Mouse (Mus musculus): ENCODE data around the gene Dhx37. TPM values are rescaled to one million over a fixed set of nuclear protein-coding genes. Genes with fewer than 3 reads are reported as not detected.

Dhx37 gene
- polyA plus RNA-seq, 1 experiment from 2014 or later, result 11.3 TPM

- Histone ChIP-seq H3K9ac (replicated peaks) (peak overlapping the region; percentile 61), H3K4me3 (peak overlapping the region; percentile 60), H3K4me2 (replicated peaks) (peak overlapping the region; percentile 69), H3K9me3 (no peaks in the 10 kb centered on the region), H3K27me3 (no peaks in the 10 kb centered on the region), H3K27ac (replicated peaks) (peak overlapping the region; percentile 93), H3K36me3 (no peaks in the 10 kb centered on the region), H3K4me1 (peaks cover 17% of the 10 kb centered on the region)
- peak; percentile 70 for ATAC-seq (replicated peaks)
- under 1% methylated on average over 31 of the region's 31 CpGs for WGBS
Observed at GRCm38 (mm10) chr5:125405546-125406248, 28.2 kb downstream of the Dhx37 start.

- peak overlapping the region; percentile 60 for H3K4me3 ChIP-seq
- H3K4me1 ChIP-seq, result peaks cover 17% of the 10 kb centered on the region
- H3K36me3 ChIP-seq, result no peaks in the 10 kb centered on the region
- under 1% methylated on average over 28 of the region's 28 CpGs for WGBS
- peak overlapping the region; percentile 66 for H3K4me2 ChIP-seq (replicated peaks)
- H3K27ac ChIP-seq (replicated peaks), result peak overlapping the region; percentile 93
- peak; percentile 33; the same call in 1 of the 2 replicates for ATAC-seq (replicated peaks)
- no peaks in the 10 kb centered on the region for H3K27me3 ChIP-seq
- peak overlapping the region; percentile 61 for H3K9ac ChIP-seq (replicated peaks)
- H3K9me3 ChIP-seq, result no peaks in the 10 kb centered on the region
Observed at GRCm38 (mm10) chr5:125404903-125405545, 28.9 kb downstream of the Dhx37 start.

- under 1% methylated on average over 7 of the region's 7 CpGs for WGBS
- Histone ChIP-seq H3K4me3 (peak overlapping the region; percentile 60), H3K4me1 (peaks cover 17% of the 10 kb centered on the region), H3K36me3 (no peaks in the 10 kb centered on the region), H3K9ac (replicated peaks) (peak overlapping the region; percentile 61), H3K4me2 (replicated peaks) (peak overlapping the region; percentile 66), H3K27ac (replicated peaks) (peak overlapping the region; percentile 93), H3K9me3 (no peaks in the 10 kb centered on the region), H3K27me3 (no peaks in the 10 kb centered on the region)
- ATAC-seq (replicated peaks), result no peak
Observed at GRCm38 (mm10) chr5:125404536-125404902, 29.4 kb downstream of the Dhx37 start.

- ATAC-seq (replicated peaks), result no peak; the same call in 1 of the 2 replicates
- peak overlapping the region; percentile 60 for H3K4me3 ChIP-seq
- peak overlapping the region; percentile 66 for H3K4me2 ChIP-seq (replicated peaks)
- H3K4me1 ChIP-seq, result peaks cover 17% of the 10 kb centered on the region
- H3K9me3 ChIP-seq, result no peaks in the 10 kb centered on the region
- no peaks in the 10 kb centered on the region for H3K27me3 ChIP-seq
- peak overlapping the region; percentile 38; the same call in 1 of the 2 replicates for H3K27ac ChIP-seq (replicated peaks)
- WGBS, result 11% methylated on average over 31 of the region's 31 CpGs
- H3K36me3 ChIP-seq, result no peaks in the 10 kb centered on the region
- H3K9ac ChIP-seq (replicated peaks), result peak overlapping the region; percentile 35
Observed at GRCm38 (mm10) chr5:125403481-125404465, 30.1 kb downstream of the Dhx37 start.

GRCm38 (mm10) chr5:125402991-125403390, 30.9 kb downstream of the Dhx37 start:
- H3K4me1 ChIP-seq, result peaks cover 17% of the 10 kb centered on the region
- H3K36me3 ChIP-seq, result no peaks in the 10 kb centered on the region
- H3K4me2 ChIP-seq (replicated peaks), result no peak overlapping the region
- H3K4me3 ChIP-seq, result no peak overlapping the region
- H3K9ac ChIP-seq (replicated peaks), result no peak overlapping the region
- no peak overlapping the region for H3K27ac ChIP-seq (replicated peaks)
- H3K27me3 ChIP-seq, result no peaks in the 10 kb centered on the region
- no peaks in the 10 kb centered on the region for H3K9me3 ChIP-seq
- ATAC-seq (replicated peaks), result no peak
- WGBS, result 67% methylated on average over 6 of the region's 6 CpGs

GRCm38 (mm10) chr5:125402476-125402875, 31.4 kb downstream of the Dhx37 start:
- Histone ChIP-seq H3K9me3 (no peaks in the 10 kb centered on the region), H3K9ac (replicated peaks) (no peak overlapping the region), H3K36me3 (no peaks in the 10 kb centered on the region), H3K27me3 (no peaks in the 10 kb centered on the region), H3K4me3 (no peak overlapping the region), H3K4me2 (replicated peaks) (no peak overlapping the region), H3K4me1 (peaks cover 16% of the 10 kb centered on the region), H3K27ac (replicated peaks) (no peak overlapping the region)
- no peak for ATAC-seq (replicated peaks)
- WGBS, result 56% methylated on average over 10 of the region's 10 CpGs

- no peaks in the 10 kb centered on the region for H3K9me3 ChIP-seq
- H3K4me1 ChIP-seq, result peaks cover 8% of the 10 kb centered on the region; the same call in 1 of the 2 replicates
- H3K4me3 ChIP-seq, result no peak overlapping the region
- no peak overlapping the region for H3K9ac ChIP-seq (replicated peaks)
- no peaks in the 10 kb centered on the region for H3K36me3 ChIP-seq
- ATAC-seq (replicated peaks), result no peak
- 70% methylated on average over 7 of the region's 7 CpGs for WGBS
- H3K27ac ChIP-seq (replicated peaks), result no peak overlapping the region
- no peaks in the 10 kb centered on the region for H3K27me3 ChIP-seq
- H3K4me2 ChIP-seq (replicated peaks), result no peak overlapping the region
Observed at GRCm38 (mm10) chr5:125400903-125401302, 33.0 kb downstream of the Dhx37 start.

GRCm38 (mm10) chr5:125395008-125395407, 38.9 kb downstream of the Dhx37 start:
- H3K4me2 ChIP-seq (replicated peaks), result no peak overlapping the region
- peak overlapping the region; percentile 98 for H3K27ac ChIP-seq (replicated peaks)
- H3K4me3 ChIP-seq, result no peak overlapping the region
- peaks cover 48% of the 10 kb centered on the region for H3K4me1 ChIP-seq
- H3K9me3 ChIP-seq, result no peaks in the 10 kb centered on the region
- no peak overlapping the region for H3K9ac ChIP-seq (replicated peaks)
- WGBS, result 34% methylated on average over 3 of the region's 3 CpGs
- H3K27me3 ChIP-seq, result no peaks in the 10 kb centered on the region
- no peak for ATAC-seq (replicated peaks)
- H3K36me3 ChIP-seq, result no peaks in the 10 kb centered on the region

GRCm38 (mm10) chr5:125393622-125394603, 40.0 kb downstream of the Dhx37 start:
- H3K27me3 ChIP-seq, result no peaks in the 10 kb centered on the region
- WGBS, result 3% methylated on average over 23 of the region's 25 CpGs
- no peaks in the 10 kb centered on the region for H3K36me3 ChIP-seq
- peaks cover 49% of the 10 kb centered on the region for H3K4me1 ChIP-seq
- H3K4me2 ChIP-seq (replicated peaks), result peak overlapping the region; percentile 49
- H3K4me3 ChIP-seq, result peak overlapping the region; percentile 36
- H3K9me3 ChIP-seq, result no peaks in the 10 kb centered on the region
- H3K9ac ChIP-seq (replicated peaks), result peak overlapping the region; percentile 47
- peak; percentile 75 for ATAC-seq (replicated peaks)
- peak overlapping the region; percentile 98 for H3K27ac ChIP-seq (replicated peaks)

GRCm38 (mm10) chr5:125392977-125393621, 40.8 kb downstream of the Dhx37 start:
- WGBS, result under 1% methylated on average over 20 of the region's 20 CpGs
- Histone ChIP-seq H3K4me1 (peaks cover 55% of the 10 kb centered on the region), H3K9me3 (no peaks in the 10 kb centered on the region), H3K36me3 (no peaks in the 10 kb centered on the region), H3K9ac (replicated peaks) (peak overlapping the region; percentile 47), H3K4me2 (replicated peaks) (peak overlapping the region; percentile 49), H3K27ac (replicated peaks) (peak overlapping the region; percentile 98), H3K4me3 (peak overlapping the region; percentile 36), H3K27me3 (no peaks in the 10 kb centered on the region)
- ATAC-seq (replicated peaks), result peak; percentile 92
